Mouse (Mus musculus) bone marrow macrophage, adult 2 months (primary cell): Measurements from ENCODE around the gene Mob3b.

Experiments used
- CTCF ChIP-seq: IDR thresholded peaks from 2 replicates; pipeline ENCODE4 v1.5.1; 2012; ENCODE audit warnings: low read depth, mild to moderate bottlenecking, low read length, moderate library complexity
- POLR2A ChIP-seq: IDR thresholded peaks from 2 replicates; pipeline ENCODE4 v1.6.1; 2012; ENCODE audit warnings: mild to moderate bottlenecking, low read depth, low read length, borderline replicate concordance

- TF ChIP-seq CTCF (no peak), POLR2A (no peak)
These were observed 250.3 kb downstream of the Mob3b start for GRCm38 (mm10) chr4:34907026-34907425.
